Mouse (Mus musculus): ENCODE results near the gene Hspbap1.

Hspbap1 gene

DNA sequence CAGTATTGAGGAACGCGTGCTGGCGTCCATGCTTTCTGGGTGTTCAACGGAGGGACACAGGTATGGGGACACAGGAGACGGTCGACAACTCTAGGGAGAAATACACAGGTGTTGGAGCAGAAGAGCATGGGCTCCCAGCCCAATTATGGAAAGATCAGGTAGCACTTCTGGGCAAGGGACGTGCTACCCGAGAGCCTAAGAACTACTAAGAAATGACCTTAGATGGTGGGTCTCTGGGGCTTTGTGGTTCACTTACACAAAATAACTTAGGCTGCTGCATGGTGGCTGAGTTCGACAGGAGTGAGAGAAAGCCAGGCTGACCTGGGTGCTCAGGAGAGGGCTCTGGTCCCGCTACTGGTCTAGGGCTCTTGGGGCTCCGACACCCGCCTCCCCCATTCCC, 101.7 kb downstream of the Hspbap1 start:
- no peak for DNase-seq (ENCODE audit: low read depth, low spot score)

DNA sequence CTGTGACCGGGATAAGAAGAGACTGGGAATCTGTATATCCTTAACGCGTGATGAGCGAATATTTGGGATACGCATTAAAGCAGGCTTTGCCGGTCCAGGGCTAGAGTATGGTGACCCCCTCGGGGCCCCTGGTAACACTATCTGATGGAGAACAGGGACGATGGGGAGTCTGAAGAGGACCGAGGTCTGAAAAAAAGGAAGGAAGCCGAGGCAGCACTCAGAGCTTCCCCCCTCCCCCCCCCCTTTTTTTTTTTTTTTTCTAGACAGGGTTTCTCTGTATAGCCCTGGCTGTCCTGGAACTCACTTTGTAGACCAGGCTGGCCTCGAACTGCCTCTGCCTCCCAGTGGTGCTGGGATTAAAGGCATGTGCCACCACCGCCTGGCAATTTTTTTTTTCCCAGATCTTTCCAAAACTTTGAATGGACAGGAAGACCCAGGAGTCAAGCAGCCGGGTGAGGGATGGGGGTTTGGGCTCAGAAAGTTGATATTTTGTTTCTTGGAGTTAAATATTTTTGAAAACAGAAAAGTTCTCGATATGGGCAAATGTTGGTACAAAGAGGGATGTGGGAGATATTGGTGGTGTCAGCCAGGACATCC, 102.3 kb downstream of the Hspbap1 start:
- DNase-seq (ENCODE audit: low read depth, low spot score), result no peak

DNA sequence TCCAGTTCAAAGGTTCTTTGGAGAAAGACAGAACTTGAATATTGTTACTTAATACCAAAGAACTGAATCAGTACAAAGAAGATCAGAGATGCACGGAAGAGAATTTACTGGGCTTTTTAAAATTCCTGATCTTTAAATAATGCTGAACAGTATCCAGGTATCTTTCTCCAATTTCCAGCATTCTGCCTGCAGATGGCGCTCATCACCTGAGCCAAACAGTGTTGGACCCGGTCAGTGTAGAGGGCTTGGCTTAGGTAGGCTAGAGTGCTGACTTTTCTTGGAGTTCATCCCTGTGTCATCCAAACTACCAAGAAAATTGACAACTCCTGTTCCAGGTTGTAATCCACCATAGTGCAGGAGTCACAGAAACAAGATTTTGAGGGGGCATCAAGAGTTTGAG, 104.2 kb downstream of the Hspbap1 start:
- DNase-seq (ENCODE audit: low read depth, low spot score), result no peak

Measured in retina, postnatal 7 days (tissue).